Mouse (Mus musculus): Measurements from ENCODE around the gene Bmp4.

DNA sequence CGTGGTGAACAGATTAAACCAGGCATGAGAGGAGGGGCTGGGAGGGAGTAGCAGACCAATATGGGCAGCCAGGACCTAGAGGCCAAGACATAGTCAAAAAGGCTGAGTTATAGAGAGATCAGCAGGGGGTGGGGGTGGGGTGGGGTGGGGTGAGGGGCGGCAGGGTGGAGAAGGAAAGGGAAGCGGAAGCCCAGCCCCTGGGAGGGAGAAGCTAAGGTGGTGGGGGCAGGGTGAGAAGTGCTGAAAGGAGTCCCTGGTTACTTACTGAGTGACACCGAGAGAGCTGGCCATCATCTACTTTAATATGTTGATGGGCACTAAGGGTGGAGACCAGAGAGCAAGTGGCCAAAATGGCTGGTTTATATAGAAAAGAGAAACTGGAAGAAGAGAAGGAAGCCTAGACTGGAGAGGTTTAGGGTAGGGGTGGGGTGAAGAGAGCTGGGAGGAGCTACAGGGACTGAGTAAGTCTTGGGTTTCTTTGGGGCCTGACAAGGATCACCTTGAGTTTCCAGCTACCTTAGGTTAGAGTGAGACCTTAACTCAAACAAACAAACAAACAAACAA is 20.2 kb upstream of the Bmp4 start:
- TF ChIP-seq CTCF (IDR thresholded peaks at IDR 0.05; ENCODE audit: low read depth, low read length) (no peak), POLR2A (IDR thresholded peaks at IDR 0.05; ENCODE audit: borderline replicate concordance, low read depth, low read length) (no peak)

Data from bone marrow macrophage, adult 2 months (primary cell).